Mouse (Mus musculus): ENCODE measurements around the gene Ltbp4. TPM values are rescaled to one million over a fixed set of nuclear protein-coding genes. Genes with fewer than 3 reads are reported as not detected.

Gene Ltbp4
- total RNA-seq, 1 experiment from 2014 or later, result not detected

GRCm38 (mm10) chr7:27330709-27331540 is 6.6 kb downstream of the Ltbp4 start:
- ATAC-seq (replicated peaks; ENCODE audit: insufficient number of reproducible peaks, low FRiP score, low TSS enrichment, poor library complexity, severe bottlenecking), result peak; percentile 60

GRCm38 (mm10) chr7:27329981-27330380 is 7.5 kb downstream of the Ltbp4 start:
- no peak for ATAC-seq (replicated peaks; ENCODE audit: insufficient number of reproducible peaks, low FRiP score, low TSS enrichment, poor library complexity, severe bottlenecking)

GRCm38 (mm10) chr7:27329326-27329947 is 8.1 kb downstream of the Ltbp4 start:
- peak; percentile 53 for ATAC-seq (replicated peaks; ENCODE audit: insufficient number of reproducible peaks, low FRiP score, low TSS enrichment, poor library complexity, severe bottlenecking)

DNA sequence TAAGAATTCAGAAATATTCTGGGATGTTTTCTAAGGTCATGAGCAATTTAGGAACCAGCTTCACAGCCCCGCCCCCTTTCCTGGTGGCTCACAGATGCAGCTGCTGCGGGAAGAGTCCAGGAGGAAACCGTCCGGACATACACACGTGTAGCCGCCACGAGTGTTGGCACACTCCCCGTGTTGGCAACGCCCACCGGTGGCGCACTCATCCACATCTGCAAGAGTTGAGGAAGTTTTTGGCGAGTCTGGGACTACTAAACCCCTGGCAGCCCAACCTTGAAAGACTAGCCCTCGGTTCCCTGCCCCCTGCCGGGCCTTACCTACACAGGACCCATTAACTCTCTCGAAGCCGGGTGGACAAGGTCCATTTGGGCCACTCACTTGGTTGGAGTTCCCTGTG is 8.8 kb downstream of the Ltbp4 start:
- no peak for ATAC-seq (replicated peaks; ENCODE audit: insufficient number of reproducible peaks, low FRiP score, low TSS enrichment, poor library complexity, severe bottlenecking)

DNA sequence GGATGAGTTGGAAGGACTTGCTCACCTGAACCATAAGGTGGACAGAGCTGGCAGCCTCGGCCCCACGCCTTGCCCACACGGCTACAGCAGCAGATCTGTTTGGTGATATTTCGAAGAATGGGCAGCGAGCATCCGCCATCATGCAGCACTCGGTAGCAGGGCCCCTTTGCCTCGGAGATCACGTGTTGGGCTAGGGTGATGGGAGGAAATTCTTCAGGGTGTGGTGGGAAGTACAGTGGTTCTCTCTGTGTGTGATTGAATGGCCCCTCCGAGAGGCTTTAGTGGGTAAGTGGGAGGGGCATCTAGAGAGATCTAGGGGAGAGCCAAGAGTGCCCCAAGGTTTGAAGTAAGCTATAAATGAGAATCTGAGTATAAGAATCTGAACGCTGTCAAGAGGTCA is 9.3 kb downstream of the Ltbp4 start:
- ATAC-seq (replicated peaks; ENCODE audit: insufficient number of reproducible peaks, low FRiP score, low TSS enrichment, poor library complexity, severe bottlenecking), result no peak

GRCm38 (mm10) chr7:27327500-27327899 is 10.0 kb downstream of the Ltbp4 start:
- no peak for ATAC-seq (replicated peaks; ENCODE audit: insufficient number of reproducible peaks, low FRiP score, low TSS enrichment, poor library complexity, severe bottlenecking)

- no peak for ATAC-seq (replicated peaks; ENCODE audit: insufficient number of reproducible peaks, low FRiP score, low TSS enrichment, poor library complexity, severe bottlenecking)
These were observed 11.2 kb downstream of the Ltbp4 start for GRCm38 (mm10) chr7:27326101-27326880.

GRCm38 (mm10) chr7:27325697-27326096 is 11.8 kb downstream of the Ltbp4 start:
- ATAC-seq (replicated peaks; ENCODE audit: insufficient number of reproducible peaks, low FRiP score, low TSS enrichment, poor library complexity, severe bottlenecking), result no peak

- no peak for ATAC-seq (replicated peaks; ENCODE audit: insufficient number of reproducible peaks, low FRiP score, low TSS enrichment, poor library complexity, severe bottlenecking)
These were observed 12.6 kb downstream of the Ltbp4 start for GRCm38 (mm10) chr7:27324928-27325327.

DNA sequence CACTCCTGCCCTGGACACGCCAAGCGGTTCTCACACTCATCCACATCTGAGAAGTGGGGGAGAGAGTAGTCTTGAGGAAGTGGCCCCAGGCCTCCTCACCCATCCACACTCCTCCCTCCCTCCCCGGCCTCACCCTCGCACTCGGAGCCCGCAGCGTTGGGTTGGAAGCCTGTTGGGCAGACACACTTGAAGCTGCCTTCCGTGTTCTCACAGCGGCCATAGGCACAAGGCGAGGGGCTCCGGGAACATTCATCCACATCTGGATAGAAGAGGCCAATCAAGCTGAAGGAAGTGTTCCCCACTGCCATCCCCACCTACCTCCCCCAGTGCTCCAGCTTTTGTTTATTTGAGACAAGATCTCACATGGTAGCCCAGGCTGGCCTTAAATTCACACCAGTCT is 13.3 kb downstream of the Ltbp4 start:
- no peak for ATAC-seq (replicated peaks; ENCODE audit: insufficient number of reproducible peaks, low FRiP score, low TSS enrichment, poor library complexity, severe bottlenecking)

GRCm38 (mm10) chr7:27323001-27323400 is 14.5 kb downstream of the Ltbp4 start:
- no peak for ATAC-seq (replicated peaks; ENCODE audit: insufficient number of reproducible peaks, low FRiP score, low TSS enrichment, poor library complexity, severe bottlenecking)

DNA sequence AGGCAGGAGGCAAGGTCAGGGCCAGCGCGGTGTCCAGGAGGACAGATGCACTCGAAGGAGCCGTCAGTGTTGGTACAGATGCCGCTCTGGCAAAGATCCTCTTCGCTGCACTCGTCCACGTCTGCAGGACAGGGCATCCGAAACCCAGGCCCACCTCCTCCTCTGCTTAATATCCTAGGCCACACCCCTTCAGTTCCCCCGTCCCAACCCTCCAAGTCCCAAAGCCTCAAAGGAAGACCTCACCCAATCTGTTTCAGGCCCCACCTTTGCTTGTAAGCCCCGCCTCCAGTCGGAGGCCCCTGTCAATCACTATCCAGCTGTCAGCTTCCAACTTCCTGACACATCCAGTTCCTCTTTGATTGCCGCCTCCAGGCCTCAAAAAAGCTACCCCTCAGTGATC is 15.2 kb downstream of the Ltbp4 start:
- no peak for ATAC-seq (replicated peaks; ENCODE audit: insufficient number of reproducible peaks, low FRiP score, low TSS enrichment, poor library complexity, severe bottlenecking)

- ATAC-seq (replicated peaks; ENCODE audit: insufficient number of reproducible peaks, low FRiP score, low TSS enrichment, poor library complexity, severe bottlenecking), result no peak
These were observed 18.1 kb downstream of the Ltbp4 start for GRCm38 (mm10) chr7:27319411-27319810.

GRCm38 (mm10) chr7:27315958-27316357 is 21.5 kb downstream of the Ltbp4 start:
- no peak for ATAC-seq (replicated peaks; ENCODE audit: insufficient number of reproducible peaks, low FRiP score, low TSS enrichment, poor library complexity, severe bottlenecking)

DNA sequence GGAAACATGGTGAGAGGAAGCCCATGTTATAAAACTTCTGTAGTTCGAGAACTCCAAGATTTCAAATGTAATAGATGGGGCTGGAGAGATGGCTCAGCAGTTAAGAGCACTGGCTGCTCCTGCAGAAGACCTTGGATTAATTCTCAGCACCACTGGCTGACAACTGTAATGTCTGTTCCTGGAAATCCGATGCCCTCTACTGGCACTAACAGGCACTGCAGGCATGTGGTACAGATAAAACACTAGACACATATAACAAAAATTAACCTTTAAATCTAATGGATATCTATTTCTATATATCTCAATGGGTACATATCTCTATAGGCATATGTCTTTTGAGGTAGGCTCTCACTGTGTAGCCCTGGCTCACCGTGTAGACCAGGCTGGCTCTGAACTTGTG is 23.1 kb downstream of the Ltbp4 start:
- no peak for ATAC-seq (replicated peaks; ENCODE audit: insufficient number of reproducible peaks, low FRiP score, low TSS enrichment, poor library complexity, severe bottlenecking)

- ATAC-seq (replicated peaks; ENCODE audit: insufficient number of reproducible peaks, low FRiP score, low TSS enrichment, poor library complexity, severe bottlenecking), result no peak
These were observed 25.7 kb downstream of the Ltbp4 start for GRCm38 (mm10) chr7:27311651-27312284.

DNA sequence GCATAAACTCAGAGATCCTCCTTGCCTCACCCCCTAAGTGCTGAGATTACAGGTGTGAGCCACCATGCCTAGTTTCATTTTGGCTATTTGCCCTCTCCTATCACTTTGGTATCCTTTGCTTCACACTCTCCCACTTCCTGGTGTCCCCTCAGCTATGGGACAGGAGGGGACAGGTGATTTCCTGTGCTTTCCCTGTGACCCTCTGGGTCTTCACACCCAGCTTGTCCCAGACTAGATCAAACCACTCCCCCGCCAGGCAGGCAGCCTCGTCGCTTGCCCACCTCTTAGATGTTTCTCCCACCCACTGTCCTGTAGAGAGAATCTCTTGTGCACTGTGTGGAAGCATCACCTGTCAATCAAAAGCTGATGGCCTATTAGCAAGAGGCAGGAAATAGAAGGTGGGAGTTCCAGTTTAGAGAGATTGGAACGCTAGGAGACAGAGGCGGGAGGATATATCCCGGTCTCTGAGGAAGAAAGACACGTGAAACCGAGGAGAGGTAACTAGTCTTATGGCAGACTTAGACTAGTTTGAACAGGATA is 26.4 kb downstream of the Ltbp4 start:
- no peak for ATAC-seq (replicated peaks; ENCODE audit: insufficient number of reproducible peaks, low FRiP score, low TSS enrichment, poor library complexity, severe bottlenecking)

GRCm38 (mm10) chr7:27310306-27310705 is 27.2 kb downstream of the Ltbp4 start:
- ATAC-seq (replicated peaks; ENCODE audit: insufficient number of reproducible peaks, low FRiP score, low TSS enrichment, poor library complexity, severe bottlenecking), result no peak

GRCm38 (mm10) chr7:27309832-27310231 is 27.7 kb downstream of the Ltbp4 start:
- ATAC-seq (replicated peaks; ENCODE audit: insufficient number of reproducible peaks, low FRiP score, low TSS enrichment, poor library complexity, severe bottlenecking), result no peak

Measured in monocyte, adult 5-6 weeks (primary cell).